Mouse (Mus musculus) midbrain, embryonic 10.5 days (tissue): ENCODE data around the gene Scarb1. TPM values are rescaled to one million over a fixed set of nuclear protein-coding genes. Genes with fewer than 3 reads are reported as not detected.
A peak's percentile ranks its signal among the peaks of the same experiment; 100 is the strongest.

Source experiments
- DNase-seq: peaks from one replicate; pipeline ENCODE4 v3.0.0-alpha.2; 2017; ENCODE audit warnings: low spot score
- H3K27ac ChIP-seq: fragments of 300-500 bp; sonication (generic); replicated peaks from 2 replicates; pipeline ENCODE4 v1.5.1; 2016; ENCODE audit warnings: mild to moderate bottlenecking
- H3K27me3 ChIP-seq: fragments of 300-500 bp; sonication (generic); 2 replicates; pipeline ENCODE4 v1.6.1; 2016; ENCODE audit warnings: low read depth, mild to moderate bottlenecking; ENCODE audit not compliant: poor library complexity, severe bottlenecking
- H3K36me3 ChIP-seq: fragments of 300-500 bp; sonication (generic); 2 replicates; pipeline ENCODE4 v1.6.1; 2016; ENCODE audit warnings: mild to moderate bottlenecking, moderate library complexity
- H3K4me1 ChIP-seq: fragments of 300-500 bp; sonication (generic); 2 replicates; pipeline ENCODE4 v1.6.1; 2016
- H3K4me3 ChIP-seq: fragments of 300-500 bp; sonication (generic); 2 replicates; pipeline ENCODE4 v1.5.1; 2016; ENCODE audit warnings: mild to moderate bottlenecking, moderate library complexity
- H3K9me3 ChIP-seq: fragments of 300-500 bp; sonication (generic); replicated peaks from 2 replicates; pipeline ENCODE4 v1.6.1; 2016; ENCODE audit warnings: mild to moderate bottlenecking
- WGBS: fragments of 180-500 bp; shearing (Covaris S2); methylation state at CpG from one replicate; pipeline ENCODE4 v1.1.7; 2016; 5-methylcytosine and 5-hydroxymethylcytosine counted together
- polyA plus RNA-seq: library from polyadenylated mRNA; unstranded; fragments of >200 nt; fragmentation: Nextera tagmentation; extraction: Ambion mirVana; gene quantifications from 2 replicates; pipeline ENCODE4 v1.2.1, GENCODE M21; 2016

Gene Scarb1
- polyA plus RNA-seq, 1 experiment from 2014 or later, result 52.3 TPM

GRCm38 (mm10) chr5:125230463-125230862 lies 110.4 kb downstream of the Scarb1 start:
- H3K27ac ChIP-seq, result 0 out of 2 replicates have a peak overlapping the region, but pooled peaks have one; percentile 39
- H3K4me3 ChIP-seq, result no peak overlapping the region
- peaks cover 7% of the 10 kb centered on the region; the same call in 1 of the 2 replicates for H3K9me3 ChIP-seq
- no peak for DNase-seq
- no peaks in the 10 kb centered on the region for H3K27me3 ChIP-seq
- no peaks in the 10 kb centered on the region for H3K36me3 ChIP-seq
- H3K4me1 ChIP-seq, result peaks cover 22% of the 10 kb centered on the region
- WGBS, result 78% methylated on average over 5 of the region's 5 CpGs

GRCm38 (mm10) chr5:125229097-125229496 lies 111.8 kb downstream of the Scarb1 start:
- Histone ChIP-seq H3K36me3 (no peaks in the 10 kb centered on the region), H3K4me3 (no peak overlapping the region), H3K4me1 (peaks cover 36% of the 10 kb centered on the region), H3K27me3 (no peaks in the 10 kb centered on the region), H3K27ac (no peak overlapping the region), H3K9me3 (peaks cover 7% of the 10 kb centered on the region; the same call in 1 of the 2 replicates)
- DNase-seq, result no peak
- WGBS, result 73% methylated on average over 2 of the region's 2 CpGs

GRCm38 (mm10) chr5:125227699-125228098 lies 113.2 kb downstream of the Scarb1 start:
- Histone ChIP-seq H3K36me3 (no peaks in the 10 kb centered on the region), H3K27me3 (no peaks in the 10 kb centered on the region), H3K4me3 (no peak overlapping the region), H3K9me3 (peaks cover 7% of the 10 kb centered on the region; the same call in 1 of the 2 replicates), H3K4me1 (peaks cover 45% of the 10 kb centered on the region), H3K27ac (no peak overlapping the region)
- DNase-seq, result no peak
- WGBS, result 97% methylated on average over 4 of the region's 4 CpGs

Other genes starting within 250 kb of the Scarb1 start
- gene Ncor2, start 161.9 kb downstream of the Scarb1 start, polyA plus RNA-seq, result 16.2 and 19.1 TPM in 2 replicates
- gene Gm10382, start 48.2 kb upstream of the Scarb1 start, polyA plus RNA-seq, result 0.56 and 0.57 TPM in 2 replicates
- gene Ubc, start 49.1 kb upstream of the Scarb1 start, polyA plus RNA-seq, result 957 and 1,129 TPM in 2 replicates
- 17.4 and 21.2 TPM in 2 replicates for gene Dhx37, start 93.0 kb upstream of the Scarb1 start, polyA plus RNA-seq
- 49.2 and 54.7 TPM in 2 replicates for gene Bri3bp, start 100.5 kb upstream of the Scarb1 start, polyA plus RNA-seq
- gene Aacs, start 134.7 kb upstream of the Scarb1 start, polyA plus RNA-seq, result 63.9 and 71.5 TPM in 2 replicates
- 0.20 and 0.29 TPM in 2 replicates for gene Tmem132b, start 190.7 kb upstream of the Scarb1 start, polyA plus RNA-seq